Mouse (Mus musculus) midbrain, embryonic 16.5 days (tissue): ENCODE measurements around the gene Nudt6. TPM values are rescaled to one million over a fixed set of nuclear protein-coding genes. Genes with fewer than 3 reads are reported as not detected.

Experiments
- ATAC-seq: fragments of 200-750 bp; cut with Nextera tagmentation; 2 replicates; pipeline ENCODE4 v1.8.0; 2017; ENCODE audit warnings: moderate TSS enrichment
- H3K27ac ChIP-seq: fragments of 300-500 bp; sonication (generic); 2 replicates; pipeline ENCODE4 v1.5.1; 2014; ENCODE audit warnings: mild to moderate bottlenecking, low read length, mixed read lengths
- H3K27me3 ChIP-seq: fragments of 300-500 bp; sonication (generic); 2 replicates; pipeline ENCODE4 v1.6.1; 2014; ENCODE audit warnings: low read depth, low read length, mixed read lengths; ENCODE audit not compliant: control insufficient read depth, insufficient read depth
- H3K36me3 ChIP-seq: fragments of 300-500 bp; sonication (generic); 2 replicates; pipeline ENCODE4 v1.6.1; 2014; ENCODE audit warnings: mild to moderate bottlenecking, low read length, moderate library complexity, mixed read lengths; ENCODE audit not compliant: control insufficient read depth, insufficient read depth
- H3K4me1 ChIP-seq: fragments of 300-500 bp; sonication (generic); 2 replicates; pipeline ENCODE4 v1.6.1; 2014; ENCODE audit warnings: mild to moderate bottlenecking, low read length, mixed read lengths; ENCODE audit not compliant: control insufficient read depth, insufficient read depth
- H3K4me2 ChIP-seq: fragments of 300-500 bp; sonication (generic); 2 replicates; pipeline ENCODE4 v1.6.1; 2014; ENCODE audit warnings: mild to moderate bottlenecking, low read length, mixed read lengths
- H3K4me3 ChIP-seq: fragments of 300-500 bp; sonication (generic); 2 replicates; pipeline ENCODE4 v1.5.1; 2014; ENCODE audit warnings: low read depth, mild to moderate bottlenecking, low read length, moderate library complexity, mixed read lengths
- H3K9ac ChIP-seq: fragments of 300-500 bp; sonication (generic); 2 replicates; pipeline ENCODE4 v1.6.1; 2014; ENCODE audit warnings: low read depth, low read length, mixed read lengths
- H3K9me3 ChIP-seq: fragments of 300-500 bp; sonication (generic); replicated peaks from 2 replicates; pipeline ENCODE4 v1.6.1; 2014; ENCODE audit warnings: mild to moderate bottlenecking, low read length, mixed read lengths; ENCODE audit not compliant: control insufficient read depth, poor library complexity, severe bottlenecking
- WGBS: fragments of 180-500 bp; shearing (Covaris S2); extraction: QIAGEN DNeasy Blood & Tissue Kit; methylation state at CpG from one replicate; pipeline ENCODE4 v1.1.7; 2014; 5-methylcytosine and 5-hydroxymethylcytosine counted together
- polyA plus RNA-seq: library from polyadenylated mRNA; unstranded; fragments of >200 nt; fragmentation: Nextera tagmentation; extraction: Ambion mirVana; gene quantifications from 2 replicates; pipeline ENCODE4 v1.2.1, GENCODE M21; 2015

The Nudt6 gene
- polyA plus RNA-seq, 1 experiment from 2014 or later, result 7.9 TPM

DNA sequence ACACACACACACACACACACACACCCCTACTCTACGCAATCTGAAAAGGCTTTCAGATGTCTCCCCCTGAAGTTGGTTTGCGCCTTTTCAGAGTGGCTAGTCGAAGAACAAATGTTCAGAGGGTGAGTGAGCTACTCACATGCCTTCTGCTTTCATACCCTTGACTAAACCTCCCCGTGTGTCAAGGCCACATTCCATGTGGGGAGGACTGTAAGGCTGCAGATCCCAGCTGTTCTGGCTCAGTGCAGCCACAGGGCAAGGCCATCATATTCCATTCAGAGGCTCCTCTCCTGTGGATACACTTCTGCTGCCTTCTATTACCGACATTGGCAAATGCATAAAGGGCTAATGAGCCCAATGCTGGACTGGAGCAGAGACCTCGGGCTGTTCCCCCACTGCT is 41.6 kb downstream of the Nudt6 start:
- H3K27me3 ChIP-seq, result no peaks in the 10 kb centered on the region
- H3K9ac ChIP-seq, result no peak overlapping the region
- no peaks in the 10 kb centered on the region for H3K4me1 ChIP-seq
- H3K4me2 ChIP-seq, result no peak overlapping the region
- 67% methylated on average over 6 of the region's 6 CpGs for WGBS
- no peak for ATAC-seq
- H3K9me3 ChIP-seq, result no peaks in the 10 kb centered on the region
- H3K4me3 ChIP-seq, result no peak overlapping the region
- no peaks in the 10 kb centered on the region for H3K36me3 ChIP-seq
- H3K27ac ChIP-seq, result no peak overlapping the region

DNA sequence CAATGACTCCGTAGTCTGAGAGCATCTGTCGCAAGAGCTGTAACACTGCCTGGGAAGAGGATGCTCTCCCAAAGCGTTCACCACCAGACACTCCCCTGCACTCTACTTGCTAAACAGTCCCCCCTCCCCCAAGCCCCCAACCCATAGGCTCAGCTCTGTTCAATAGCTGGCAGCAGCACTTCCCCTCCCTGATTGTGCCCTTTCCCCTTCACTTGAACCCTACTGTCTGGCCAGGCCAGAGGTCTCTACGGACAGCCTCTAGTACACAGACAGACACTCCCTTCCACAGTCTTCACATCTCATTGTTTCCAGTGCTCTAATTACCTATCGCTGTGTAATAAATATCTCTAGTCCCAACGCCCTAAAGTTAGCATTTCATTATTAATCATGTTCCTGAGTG is 42.1 kb downstream of the Nudt6 start:
- ATAC-seq, result no peak
- Histone ChIP-seq H3K4me3 (no peak overlapping the region), H3K9me3 (no peaks in the 10 kb centered on the region), H3K27me3 (no peaks in the 10 kb centered on the region), H3K36me3 (no peaks in the 10 kb centered on the region), H3K4me2 (no peak overlapping the region), H3K27ac (no peak overlapping the region), H3K4me1 (no peaks in the 10 kb centered on the region), H3K9ac (no peak overlapping the region)
- WGBS, result 77% methylated on average over 6 of the region's 6 CpGs

DNA sequence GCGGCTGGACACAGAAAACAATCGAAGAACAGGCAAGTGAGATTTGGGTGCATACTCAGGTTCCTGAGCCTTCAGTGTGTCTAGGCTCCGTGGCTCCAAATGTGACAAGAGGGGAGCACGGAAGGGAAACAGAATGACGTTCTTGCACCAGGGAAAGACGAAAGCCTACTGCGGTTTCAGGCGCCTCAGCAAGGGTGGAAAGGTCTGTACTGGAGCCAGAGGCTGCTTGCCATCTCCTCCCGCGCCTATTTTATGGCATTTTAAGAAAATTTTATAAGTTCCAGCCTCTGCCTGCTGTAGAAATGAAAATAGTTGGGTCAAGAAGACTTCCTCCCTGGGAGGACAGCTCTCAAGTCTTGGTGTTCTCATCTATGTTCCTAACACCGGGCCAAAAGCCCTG is 46.3 kb downstream of the Nudt6 start:
- H3K4me1 ChIP-seq, result no peaks in the 10 kb centered on the region
- no peak overlapping the region for H3K4me3 ChIP-seq
- no peaks in the 10 kb centered on the region for H3K9me3 ChIP-seq
- H3K9ac ChIP-seq, result no peak overlapping the region
- 93% methylated on average over 11 of the region's 11 CpGs for WGBS
- no peak overlapping the region for H3K27ac ChIP-seq
- no peaks in the 10 kb centered on the region for H3K27me3 ChIP-seq
- no peaks in the 10 kb centered on the region for H3K36me3 ChIP-seq
- ATAC-seq, result no peak
- H3K4me2 ChIP-seq, result no peak overlapping the region

DNA sequence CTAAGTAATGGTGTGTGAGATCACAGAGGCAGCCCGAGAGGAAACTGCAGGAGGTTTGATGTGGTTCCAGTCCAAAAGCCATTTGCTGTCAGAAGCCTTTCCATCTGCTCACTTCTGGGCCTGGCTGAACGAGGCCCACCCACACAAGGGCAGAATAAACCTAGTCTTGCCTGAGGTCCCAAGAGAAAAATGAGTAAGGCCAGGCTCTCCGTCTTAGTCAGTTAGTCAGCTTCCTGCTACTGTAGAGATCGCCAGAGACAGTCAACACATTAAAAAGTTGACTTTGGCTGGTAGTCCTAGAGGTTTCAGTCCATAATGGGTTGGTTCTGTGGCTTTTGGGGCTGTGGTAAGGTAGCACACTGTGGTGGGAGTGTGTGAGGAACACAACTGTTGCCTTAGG is 49.6 kb downstream of the Nudt6 start:
- ATAC-seq, result no peak
- no peaks in the 10 kb centered on the region for H3K4me1 ChIP-seq

DNA sequence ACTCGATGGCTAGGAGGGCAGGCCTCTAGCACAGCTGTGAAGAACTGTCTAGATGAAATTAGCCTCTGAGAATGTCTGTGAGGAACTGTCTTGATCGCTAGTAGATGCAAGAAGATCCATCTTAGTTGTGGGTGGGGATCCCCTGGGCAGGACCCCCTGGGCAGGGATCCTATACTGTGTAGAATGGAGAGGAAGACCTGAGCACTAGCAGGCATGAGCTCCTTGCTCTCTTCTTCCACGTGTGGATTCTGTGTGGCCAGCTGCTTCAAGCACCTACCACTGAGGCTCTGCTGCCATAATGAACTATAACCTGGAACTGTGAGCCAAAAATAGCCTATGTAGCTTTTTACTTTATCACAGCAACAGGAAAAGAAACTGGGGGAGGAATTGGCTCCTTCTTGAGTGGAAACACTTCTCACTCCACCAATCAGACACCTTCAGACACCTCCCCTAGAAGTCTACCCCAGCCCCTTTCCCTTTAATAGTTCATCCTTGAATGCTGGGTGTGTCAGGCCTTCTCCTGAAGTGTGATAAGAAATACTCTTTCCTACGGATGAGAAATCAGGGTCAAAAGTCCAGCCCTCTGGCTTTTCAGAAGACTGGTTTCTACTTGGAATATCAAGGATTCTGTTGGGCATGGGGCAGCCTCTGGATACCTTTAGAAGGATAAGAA is 53.5 kb downstream of the Nudt6 start:
- no peaks in the 10 kb centered on the region for H3K27me3 ChIP-seq
- no peak for ATAC-seq
- no peaks in the 10 kb centered on the region for H3K4me1 ChIP-seq
- H3K27ac ChIP-seq, result no peak overlapping the region
- H3K9me3 ChIP-seq, result no peaks in the 10 kb centered on the region
- no peak overlapping the region for H3K9ac ChIP-seq
- no peaks in the 10 kb centered on the region for H3K36me3 ChIP-seq
- no peak overlapping the region for H3K4me2 ChIP-seq
- H3K4me3 ChIP-seq, result no peak overlapping the region
- 71% methylated on average over 4 of the region's 4 CpGs for WGBS

More for the DNA sequence above, 49.6 kb downstream of the Nudt6 start:
- Histone ChIP-seq H3K9me3 (no peaks in the 10 kb centered on the region), H3K4me3 (no peak overlapping the region), H3K9ac (no peak overlapping the region), H3K4me2 (no peak overlapping the region), H3K36me3 (no peaks in the 10 kb centered on the region), H3K27ac (no peak overlapping the region), H3K27me3 (no peaks in the 10 kb centered on the region)
- 81% methylated on average over 4 of the region's 4 CpGs for WGBS

DNA sequence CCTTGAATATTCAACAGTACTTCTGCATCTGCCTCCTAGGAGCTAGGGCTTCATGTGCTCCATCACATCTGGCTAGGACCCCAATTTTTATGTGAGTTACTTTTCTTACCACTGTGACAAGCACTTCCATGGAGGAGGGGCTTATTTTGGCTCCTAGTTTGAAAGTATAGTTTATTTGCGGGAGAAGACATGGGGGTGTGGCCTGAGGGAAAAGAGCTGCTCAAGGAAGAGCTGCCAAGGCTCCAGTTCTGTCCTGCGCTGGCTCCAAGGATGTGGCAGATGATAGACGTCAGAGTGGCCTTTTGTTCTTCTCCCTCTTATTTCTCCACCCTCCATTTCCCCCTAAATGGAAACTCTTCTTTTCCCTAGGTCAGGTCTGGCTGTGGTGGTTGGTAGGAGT is 54.0 kb downstream of the Nudt6 start:
- Histone ChIP-seq H3K27ac (no peak overlapping the region), H3K4me2 (no peak overlapping the region), H3K9ac (no peak overlapping the region), H3K36me3 (no peaks in the 10 kb centered on the region), H3K9me3 (no peaks in the 10 kb centered on the region), H3K4me1 (no peaks in the 10 kb centered on the region), H3K4me3 (no peak overlapping the region), H3K27me3 (no peaks in the 10 kb centered on the region)
- WGBS, result 52% methylated on average over 3 of the region's 3 CpGs
- ATAC-seq, result no peak

DNA sequence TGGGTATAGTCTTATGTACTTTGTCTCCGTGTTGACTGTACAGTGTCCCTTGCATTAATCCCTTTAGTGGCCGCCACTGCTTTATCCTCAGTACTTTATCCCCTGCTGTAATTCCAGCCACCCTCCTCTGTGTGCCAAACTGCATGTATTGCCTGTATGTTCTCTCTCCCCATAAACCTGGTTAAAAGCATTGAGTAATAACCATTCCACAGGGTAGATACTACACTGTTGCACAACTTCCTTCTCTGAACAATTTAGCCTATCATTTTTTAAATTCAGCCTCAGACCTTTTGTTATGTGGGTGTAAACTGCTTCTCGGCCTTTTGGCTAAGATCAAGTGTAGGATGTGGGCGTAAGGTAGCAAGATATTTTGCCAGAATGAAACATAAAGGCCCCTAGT is 54.9 kb downstream of the Nudt6 start:
- H3K4me3 ChIP-seq, result no peak overlapping the region
- H3K27me3 ChIP-seq, result no peaks in the 10 kb centered on the region
- no peak overlapping the region for H3K4me2 ChIP-seq
- H3K27ac ChIP-seq, result no peak overlapping the region
- no peak overlapping the region for H3K9ac ChIP-seq
- 73% methylated on average over 4 of the region's 4 CpGs for WGBS
- no peak for ATAC-seq
- no peaks in the 10 kb centered on the region for H3K9me3 ChIP-seq
- H3K4me1 ChIP-seq, result no peaks in the 10 kb centered on the region
- no peaks in the 10 kb centered on the region for H3K36me3 ChIP-seq

DNA sequence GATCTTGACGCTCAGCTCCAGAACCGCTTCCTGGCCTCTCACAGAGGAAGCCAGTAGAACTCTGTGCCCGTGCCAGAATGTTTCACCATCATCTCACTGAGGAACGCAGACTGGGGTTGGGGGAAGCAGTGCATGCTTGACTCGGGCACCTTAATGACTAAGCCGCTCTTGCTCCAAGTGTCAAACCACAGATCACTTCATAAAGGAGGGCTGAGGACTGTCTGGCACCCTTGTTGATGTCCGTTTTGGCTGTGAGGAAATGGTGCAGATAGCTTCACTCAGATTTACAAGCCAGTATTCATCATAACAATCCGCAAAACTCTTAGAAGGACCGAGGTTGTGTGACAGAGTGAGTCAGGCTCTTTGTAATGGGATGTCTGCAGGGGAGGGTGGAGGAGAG is 59.3 kb downstream of the Nudt6 start:
- no peaks in the 10 kb centered on the region for H3K36me3 ChIP-seq
- 88% methylated on average over 9 of the region's 9 CpGs for WGBS
- H3K9ac ChIP-seq, result no peak overlapping the region
- no peaks in the 10 kb centered on the region for H3K9me3 ChIP-seq
- H3K4me2 ChIP-seq, result no peak overlapping the region
- H3K27ac ChIP-seq, result no peak overlapping the region
- no peaks in the 10 kb centered on the region for H3K4me1 ChIP-seq
- no peak for ATAC-seq
- no peak overlapping the region for H3K4me3 ChIP-seq
- H3K27me3 ChIP-seq, result no peaks in the 10 kb centered on the region
